Mouse (Mus musculus) E14TG2a.4 (cell line): ENCODE results near the gene Sh3pxd2b.

Source experiments
- CTCF ChIP-seq: conservative IDR thresholded peaks from 2 replicates; pipeline ENCODE4 v1.5.1; 2014; ENCODE audit warnings: low read length
- NANOG ChIP-seq: IDR thresholded peaks from 2 replicates; pipeline ENCODE4 v1.6.1; 2014; ENCODE audit warnings: borderline replicate concordance, low read length, mixed read lengths
- POU5F1 ChIP-seq: IDR thresholded peaks from 2 replicates; pipeline ENCODE4 v1.6.1; 2014; ENCODE audit warnings: low read length, borderline replicate concordance

GRCm38 (mm10) chr11:32388064-32388463, 40.4 kb downstream of the Sh3pxd2b start:
- no peak for TF ChIP-seq CTCF
- TF ChIP-seq POU5F1, result no peak
- TF ChIP-seq NANOG, result no peak
